Mouse (Mus musculus) kidney, postnatal 25 days (tissue): ENCODE results near the gene Nop56.

Source experiments
- DNase-seq, 2 experiments: peaks; one replicate each; pipeline ENCODE4 v3.0.0; 2021; ENCODE audit warnings: mixed read lengths in 2 of 2

The Nop56 gene

DNA sequence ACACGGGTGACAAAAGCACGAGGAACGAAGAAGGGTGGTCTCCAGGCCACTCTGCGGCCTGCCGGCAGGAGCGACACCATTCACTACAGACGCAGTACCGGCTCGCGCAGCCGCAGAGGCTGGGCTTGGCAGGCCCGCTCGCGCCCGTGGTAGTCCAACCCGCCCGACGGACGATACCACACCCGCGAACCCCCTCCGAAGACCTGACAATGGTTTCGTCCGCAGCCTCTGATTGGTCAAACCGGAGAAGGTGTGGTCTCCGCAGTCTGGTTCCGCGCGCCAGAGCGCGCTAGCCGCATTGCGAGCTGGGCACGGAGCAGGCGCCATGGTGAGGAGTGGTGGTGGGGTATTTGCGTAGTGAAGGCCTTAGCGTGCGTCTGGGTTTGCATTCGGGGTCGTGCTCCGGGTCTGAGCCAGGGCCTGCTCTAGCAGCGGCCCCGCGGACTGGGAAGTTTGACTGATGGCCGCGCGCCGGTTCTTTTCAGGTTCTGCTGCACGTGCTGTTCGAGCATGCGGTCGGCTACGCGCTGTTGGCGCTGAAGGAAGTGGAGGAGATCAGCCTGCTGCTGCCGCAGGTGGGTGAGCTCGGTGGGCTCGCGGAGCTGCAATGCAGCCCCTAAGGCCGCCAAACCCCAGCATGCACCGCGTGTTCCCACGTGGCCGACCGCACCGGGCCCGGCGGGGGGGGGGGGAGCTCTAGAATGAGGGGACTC, at the start of gene Nop56:
TSS of gene Nop56 (plus strand) at position 282 of the 713 bp plus-strand sequence.
- peak; percentile 98 to 99 for DNase-seq

DNA sequence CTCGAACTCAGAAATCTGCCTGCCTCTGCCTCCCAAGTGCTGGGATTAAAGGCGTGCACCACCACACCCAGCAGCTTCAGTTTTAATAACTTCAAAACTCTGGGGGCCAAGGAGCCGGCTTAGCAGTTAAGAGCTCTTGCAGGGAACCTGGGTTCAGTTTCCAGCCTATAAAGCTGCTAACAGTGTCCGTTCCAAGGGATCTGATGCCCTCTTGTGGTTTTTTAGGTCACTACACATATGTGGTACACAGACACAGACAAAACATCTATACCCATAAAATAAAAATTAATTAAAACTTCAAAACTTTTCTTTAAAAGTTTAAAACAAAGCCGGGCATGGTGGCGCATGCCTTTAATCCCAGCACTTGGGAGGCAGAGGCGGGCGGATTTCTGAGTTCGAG, 27.3 kb upstream of the Nop56 start:
- DNase-seq = peak in 1 of 2 experiments; percentile 45

DNA sequence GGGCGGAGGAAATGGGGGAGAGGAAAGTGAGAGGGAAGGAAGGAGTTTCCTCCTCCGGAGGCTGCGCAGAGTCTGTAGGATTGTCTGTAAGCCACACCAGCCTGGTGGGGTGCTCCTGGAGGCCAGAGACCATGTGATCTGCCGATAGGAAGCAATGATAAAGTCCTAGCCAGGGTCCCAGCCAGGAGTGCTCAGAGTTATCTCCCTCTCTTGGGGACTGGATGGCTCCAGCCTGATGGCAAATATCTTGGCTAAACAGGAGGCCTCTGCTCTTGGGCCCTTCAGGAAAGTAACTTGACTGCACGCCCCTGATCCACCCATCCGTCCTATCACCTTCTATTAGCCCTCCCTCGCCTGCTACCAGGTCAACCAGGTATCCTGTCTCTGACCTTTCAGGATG, 26.0 kb upstream of the Nop56 start:
- no peak for DNase-seq

DNA sequence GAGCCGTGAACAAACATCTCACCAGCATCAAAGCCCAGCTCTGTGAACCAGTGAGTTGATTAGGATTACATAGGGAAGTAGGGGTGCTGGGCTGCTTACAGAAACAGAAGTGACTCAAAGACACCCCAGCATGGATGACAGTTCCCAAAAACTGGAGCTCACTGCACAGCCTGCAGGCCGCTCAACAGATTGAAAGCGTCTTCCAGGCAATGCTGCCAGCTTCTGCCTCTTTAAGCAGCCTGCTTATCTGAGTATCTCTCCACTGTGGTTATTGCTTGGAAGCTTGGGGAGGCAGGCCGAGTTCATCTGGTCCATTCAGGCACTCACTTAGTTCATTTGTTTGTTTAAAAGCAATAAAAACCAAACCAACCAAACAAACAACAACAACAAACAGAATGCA, 17.5 kb upstream of the Nop56 start:
- DNase-seq = no peak

DNA sequence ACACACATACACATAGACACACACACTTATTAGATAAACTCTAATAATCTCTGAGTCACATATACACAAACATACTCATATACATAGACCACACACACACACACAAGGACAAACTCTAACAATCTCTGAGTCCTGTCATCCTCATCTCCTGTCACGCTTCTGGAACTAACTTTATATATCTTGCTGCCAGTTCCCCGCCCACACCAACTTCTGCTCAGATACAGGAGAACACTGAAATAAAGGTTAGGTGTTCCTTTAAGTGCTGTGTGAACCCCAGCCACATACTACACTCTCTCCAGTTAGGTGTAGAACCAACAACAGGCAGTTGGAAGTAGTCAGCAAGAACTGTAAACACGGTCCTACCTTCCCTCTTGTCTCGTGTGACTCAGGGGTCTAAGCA, 13.4 kb upstream of the Nop56 start:
- no peak for DNase-seq

DNA sequence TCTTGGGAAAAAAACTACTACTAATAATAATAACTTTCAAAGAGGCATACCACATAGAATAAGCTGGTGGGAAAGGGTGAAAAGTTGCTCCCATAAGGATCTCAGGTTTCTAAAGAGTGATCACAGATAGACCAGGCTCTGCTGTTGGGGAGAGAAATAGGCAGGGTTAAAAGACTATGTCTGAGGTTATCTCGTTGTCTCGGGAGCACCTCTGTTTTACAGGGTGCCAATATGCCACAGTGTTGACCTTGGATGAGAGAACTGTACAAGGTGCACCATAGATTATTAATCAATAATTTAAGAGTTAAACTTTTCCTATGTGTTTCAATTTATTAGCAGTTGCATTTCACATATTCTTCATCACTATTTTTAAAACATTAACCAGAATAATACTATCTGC, 12.3 kb upstream of the Nop56 start:
- DNase-seq = no peak

DNA sequence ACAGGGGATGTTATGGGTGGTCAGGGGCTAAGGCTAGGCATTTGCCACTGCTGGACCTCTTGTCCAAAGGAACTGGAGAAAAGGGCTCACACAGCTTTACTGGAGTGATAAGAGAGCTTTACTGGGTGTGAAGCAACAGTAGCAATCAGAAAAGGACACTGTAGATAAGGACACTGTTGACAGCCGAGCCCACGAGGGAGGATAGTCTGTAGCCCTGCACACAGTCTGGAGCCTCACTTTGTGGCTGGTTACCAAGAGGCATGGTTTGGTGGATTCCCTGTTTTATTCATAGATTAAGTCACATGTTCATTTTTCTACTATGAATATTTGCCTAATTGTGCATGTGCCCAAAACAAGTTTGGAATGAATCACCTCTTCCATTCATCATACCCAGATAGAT, 11.8 kb upstream of the Nop56 start:
- DNase-seq = no peak

DNA sequence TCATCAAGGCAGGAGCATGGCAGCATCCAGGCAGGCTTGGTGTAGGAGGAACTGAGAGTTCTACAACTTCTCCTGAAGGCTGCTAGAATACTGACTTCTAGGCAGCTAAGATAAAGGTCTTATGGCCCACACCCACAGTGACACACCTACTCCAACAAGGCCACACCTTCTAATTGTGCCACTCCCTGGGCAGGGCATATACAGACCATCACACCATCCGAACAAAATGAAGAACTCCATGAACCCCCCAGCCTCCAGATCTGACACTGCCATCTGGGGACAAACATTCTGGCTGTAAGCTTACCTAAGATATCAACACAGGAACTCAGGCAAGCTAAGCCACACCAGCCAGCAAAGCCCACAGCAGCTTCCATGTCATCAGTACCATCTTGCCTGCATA, 8.7 kb upstream of the Nop56 start:
- DNase-seq = no peak

DNA sequence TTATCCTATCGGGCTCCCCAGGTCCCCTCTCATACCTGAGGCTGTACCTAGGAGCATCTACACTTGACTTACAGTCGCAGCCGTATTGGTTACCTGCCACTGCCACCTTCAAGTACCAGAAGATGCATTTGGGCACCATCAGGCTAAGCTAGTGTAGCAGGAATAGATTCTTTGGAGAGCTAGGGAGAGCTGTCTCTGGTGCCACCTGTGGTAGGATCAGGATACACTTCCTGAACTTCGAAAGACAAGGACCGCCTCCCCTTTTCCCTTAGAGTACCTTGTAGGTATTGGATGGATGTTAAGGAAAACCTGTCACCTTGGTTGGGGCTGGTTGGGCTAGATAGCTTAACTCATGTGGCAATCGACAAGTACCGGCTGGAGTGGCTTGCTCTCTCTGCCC, 6.2 kb upstream of the Nop56 start:
- no peak for DNase-seq

DNA sequence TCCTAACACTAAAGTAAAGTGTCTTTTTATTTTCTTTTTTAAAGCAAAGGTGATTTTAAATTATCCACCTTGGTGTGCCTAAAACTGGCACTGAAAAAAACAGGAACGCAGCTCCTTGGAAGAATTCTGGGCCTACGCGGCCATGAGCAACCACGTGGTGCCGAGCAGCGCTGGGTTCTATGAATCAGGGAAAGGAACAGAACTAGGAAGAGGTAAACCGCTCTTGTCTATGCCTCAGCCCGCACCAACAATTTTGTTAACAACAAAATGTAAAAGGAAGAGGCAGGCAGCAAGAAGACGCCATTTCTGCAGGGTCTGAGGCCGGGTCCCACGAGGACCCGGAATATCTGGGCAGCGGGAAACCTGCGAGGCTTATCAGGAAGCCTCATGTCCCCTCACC, 498 bp upstream of the Nop56 start:
- peak in 1 of 2 experiments; percentile 16 for DNase-seq

DNA sequence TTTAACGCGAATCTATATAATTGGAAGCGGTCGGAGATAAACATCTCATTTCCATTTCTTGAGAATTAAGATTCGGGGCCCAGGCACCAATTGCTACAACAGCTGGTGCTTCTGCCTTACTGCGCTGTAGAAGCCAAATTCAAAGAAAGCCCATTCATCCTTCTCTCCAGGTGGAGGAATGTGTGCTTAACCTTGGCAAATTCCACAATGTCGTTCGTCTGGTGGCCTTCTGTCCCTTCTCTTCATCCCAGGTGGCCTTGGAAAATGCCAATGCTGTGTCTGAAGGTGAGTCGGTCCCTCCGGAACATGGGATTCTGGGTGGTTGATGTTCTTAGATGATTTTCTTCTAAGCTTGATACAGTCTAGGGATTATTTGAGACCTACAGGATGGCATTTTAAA, 632 bp downstream of the Nop56 start:
- DNase-seq = no peak

DNA sequence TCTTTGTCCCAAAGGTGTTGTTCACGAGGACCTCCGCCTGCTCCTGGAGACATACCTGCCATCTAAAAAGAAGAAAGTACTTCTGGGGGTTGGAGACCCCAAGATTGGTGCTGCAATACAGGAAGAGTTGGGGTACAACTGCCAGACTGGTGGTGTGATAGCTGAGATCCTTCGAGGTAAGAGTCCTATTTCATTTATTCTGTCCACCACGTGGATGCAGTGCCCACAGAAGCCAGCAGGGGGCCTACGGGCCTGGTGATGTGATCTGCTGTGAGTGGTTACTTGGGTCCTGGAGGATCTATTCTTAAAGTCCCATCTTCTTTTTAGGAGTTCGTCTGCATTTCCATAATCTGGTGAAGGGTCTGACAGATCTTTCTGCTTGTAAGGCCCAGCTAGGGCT, 1.4 kb downstream of the Nop56 start:
- DNase-seq = peak; percentile 57 to 71

DNA sequence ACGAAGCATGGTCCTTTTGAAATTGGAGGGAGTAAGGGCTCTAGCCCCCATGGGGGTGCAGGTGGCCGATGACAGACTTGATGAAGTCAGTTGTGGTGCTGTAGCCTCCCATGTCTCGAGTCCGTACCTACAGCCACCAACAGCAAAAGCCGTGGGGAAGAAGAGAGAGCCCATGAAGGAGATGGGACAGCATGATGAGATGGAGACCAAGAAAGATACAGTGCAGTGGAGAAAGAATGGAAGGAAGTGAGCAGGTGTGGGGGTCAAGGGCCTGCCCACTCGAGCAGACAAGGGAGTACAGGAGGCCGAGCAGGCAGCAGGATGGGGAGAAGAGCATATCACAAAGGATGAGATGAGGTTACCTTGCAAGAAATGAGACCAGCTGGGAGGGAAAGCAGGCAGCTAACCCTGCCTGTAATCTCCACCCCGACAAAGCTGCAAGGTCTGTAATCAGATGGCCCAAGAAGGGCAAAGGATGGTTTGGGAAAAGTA, 5.4 kb downstream of the Nop56 start:
- DNase-seq = no peak

DNA sequence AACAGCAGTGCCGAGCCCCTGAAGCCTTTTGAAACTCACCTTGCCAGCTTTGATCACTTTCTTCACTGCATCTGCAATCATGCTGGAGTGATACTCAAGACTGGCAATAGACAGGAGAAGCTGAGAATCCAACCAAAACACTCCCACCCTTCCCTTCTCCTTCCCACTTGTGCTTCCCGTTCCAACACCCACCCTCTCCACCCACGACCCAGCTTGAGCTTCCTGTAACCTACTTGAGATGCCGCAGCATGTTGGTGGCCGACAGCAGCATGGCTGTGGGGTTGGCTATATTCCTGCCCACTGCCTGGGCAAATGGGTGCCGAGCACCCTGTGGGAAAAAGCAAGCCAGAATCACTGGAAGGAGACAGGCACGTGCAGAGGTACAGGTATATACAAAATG, 6.0 kb downstream of the Nop56 start:
- no peak for DNase-seq

DNA sequence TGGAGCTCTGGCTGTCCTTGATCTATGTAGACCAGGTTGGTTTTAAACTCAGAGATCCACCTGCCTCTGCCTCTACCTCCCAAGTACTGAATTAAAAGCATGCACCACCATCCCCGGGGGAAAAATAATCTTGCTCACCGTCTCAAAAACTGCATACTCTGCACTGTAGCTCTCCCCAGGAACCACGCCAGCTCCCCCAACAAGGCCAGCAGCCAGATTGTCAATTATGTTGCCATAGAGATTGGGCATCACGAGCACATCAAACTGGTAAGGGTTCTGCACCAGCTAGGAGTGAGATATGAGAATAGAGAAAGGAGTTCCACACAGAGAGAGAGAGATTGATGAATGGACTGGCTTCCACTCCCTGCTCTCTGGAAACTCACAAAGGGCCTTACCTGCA, 6.6 kb downstream of the Nop56 start:
- no peak for DNase-seq

DNA sequence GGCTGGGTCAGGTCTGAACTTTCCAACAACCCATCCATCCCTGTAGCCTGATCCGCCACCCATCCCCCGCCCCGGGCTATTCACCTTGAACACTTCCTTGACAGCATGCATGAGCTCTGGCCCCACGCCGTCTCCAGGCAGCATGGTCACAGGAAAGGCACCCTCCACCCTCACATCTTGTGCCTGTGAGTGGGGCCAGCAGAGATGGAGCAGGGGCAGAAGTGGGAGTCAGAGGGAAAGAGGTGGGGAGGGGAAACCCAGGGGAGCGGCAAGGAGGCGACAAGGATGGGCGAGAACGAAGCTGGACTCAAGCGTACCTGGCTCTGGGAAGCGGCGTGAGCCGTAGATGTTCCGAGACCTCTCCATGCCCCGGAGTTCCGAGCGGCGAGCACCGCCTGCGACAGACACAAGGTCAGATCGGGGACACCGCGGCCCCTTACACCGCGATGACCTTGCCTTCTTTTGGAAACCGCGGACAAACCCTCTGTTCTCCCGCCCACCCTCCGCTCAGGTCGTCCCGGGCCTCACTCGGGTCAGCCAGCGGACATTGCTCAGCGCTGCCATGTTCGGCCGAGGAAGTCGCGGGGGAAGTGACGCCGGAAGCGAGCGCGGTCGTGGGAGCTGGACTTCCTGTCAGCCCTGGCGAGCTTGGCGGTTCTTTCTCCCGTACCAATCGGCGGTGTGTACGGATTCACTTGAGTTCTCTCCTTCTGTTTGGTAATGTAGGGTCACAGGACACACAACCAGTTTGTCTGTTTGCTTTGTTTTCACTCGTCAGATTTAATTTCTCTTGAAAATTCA, 9.8 kb downstream of the Nop56 start, which contains the start of gene Idh3b:
TSS of gene Idh3b (minus strand) at position 694 of the 801 bp plus-strand sequence.
- peak; percentile 92 to 95 for DNase-seq

DNA sequence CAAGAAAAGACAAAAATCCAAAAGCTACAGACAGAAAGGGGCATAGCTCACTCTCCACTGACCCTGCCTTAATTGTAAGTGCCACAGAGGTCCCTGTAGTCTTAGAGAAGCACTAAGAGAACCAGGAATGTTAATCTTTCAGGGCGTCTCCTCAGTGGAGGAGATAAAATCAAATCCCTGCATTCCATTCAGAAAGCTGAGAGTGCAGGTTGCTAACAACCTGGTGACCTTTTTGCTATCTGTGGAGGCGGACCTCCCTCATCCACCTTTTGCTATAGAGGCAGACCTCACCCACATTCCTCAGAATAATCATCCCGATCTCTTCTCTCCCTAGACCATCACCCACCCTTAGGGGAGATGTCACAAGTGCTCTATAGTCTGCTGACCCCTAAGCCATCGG, 14.9 kb downstream of the Nop56 start:
- DNase-seq = no peak

DNA sequence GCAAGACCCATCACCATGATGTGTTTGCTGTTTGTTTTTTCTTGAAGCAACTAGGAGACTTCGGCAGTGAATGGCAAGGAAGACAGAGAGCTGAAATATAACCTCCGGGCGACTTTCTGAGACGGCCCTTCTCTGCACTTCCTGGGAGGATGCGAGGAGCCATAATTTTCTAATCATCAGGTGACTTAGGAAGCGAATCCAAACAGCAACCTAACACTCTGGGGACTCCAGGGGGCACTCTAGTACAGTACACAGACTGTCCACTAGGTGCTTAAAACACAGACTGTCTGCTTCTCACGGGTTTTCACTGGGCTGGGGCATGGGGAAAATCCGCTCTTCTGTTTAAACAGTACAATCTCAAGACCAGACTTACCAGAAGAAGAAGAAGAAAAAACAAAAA, 17.2 kb downstream of the Nop56 start:
- DNase-seq = peak; percentile 75 to 86

DNA sequence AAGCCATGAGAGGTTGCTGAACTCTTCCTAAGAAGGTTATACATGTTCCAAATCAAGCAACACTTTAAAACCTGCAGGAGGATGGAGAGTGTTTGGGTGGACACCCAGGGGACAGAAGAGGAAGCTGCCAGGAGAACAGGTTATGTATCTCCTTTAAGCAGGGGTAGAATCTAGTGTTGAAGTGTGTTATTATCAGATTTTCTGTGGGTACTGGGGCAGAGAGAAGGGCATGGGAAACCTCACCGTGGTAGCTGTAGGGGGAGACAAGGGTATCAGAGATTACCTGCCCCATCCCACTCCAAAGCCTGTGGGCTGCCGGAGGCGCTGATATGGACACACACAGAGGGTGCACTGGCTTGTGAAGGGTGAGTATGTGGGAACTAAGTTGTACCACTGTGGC, 18.8 kb downstream of the Nop56 start:
- no peak for DNase-seq

DNA sequence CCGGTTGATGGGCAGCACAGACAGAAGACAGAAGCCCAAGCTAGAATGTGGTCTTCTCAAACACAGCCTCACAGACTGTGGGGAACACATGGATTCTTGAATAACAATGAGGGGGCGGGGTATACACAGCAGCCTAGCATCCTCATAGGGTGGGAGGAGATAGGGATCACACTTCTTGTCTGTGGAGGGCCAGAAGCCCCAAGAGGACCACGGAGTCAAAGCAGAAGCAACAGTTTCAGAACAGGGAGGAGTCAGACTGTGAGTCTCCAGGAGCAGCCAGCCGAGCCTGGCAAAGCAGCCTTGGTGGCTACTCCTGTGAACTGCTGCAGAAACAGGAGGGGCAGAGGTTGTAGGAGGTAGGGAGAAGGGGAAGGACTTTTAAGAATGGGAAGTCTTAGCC, 19.3 kb downstream of the Nop56 start:
- DNase-seq = no peak

DNA sequence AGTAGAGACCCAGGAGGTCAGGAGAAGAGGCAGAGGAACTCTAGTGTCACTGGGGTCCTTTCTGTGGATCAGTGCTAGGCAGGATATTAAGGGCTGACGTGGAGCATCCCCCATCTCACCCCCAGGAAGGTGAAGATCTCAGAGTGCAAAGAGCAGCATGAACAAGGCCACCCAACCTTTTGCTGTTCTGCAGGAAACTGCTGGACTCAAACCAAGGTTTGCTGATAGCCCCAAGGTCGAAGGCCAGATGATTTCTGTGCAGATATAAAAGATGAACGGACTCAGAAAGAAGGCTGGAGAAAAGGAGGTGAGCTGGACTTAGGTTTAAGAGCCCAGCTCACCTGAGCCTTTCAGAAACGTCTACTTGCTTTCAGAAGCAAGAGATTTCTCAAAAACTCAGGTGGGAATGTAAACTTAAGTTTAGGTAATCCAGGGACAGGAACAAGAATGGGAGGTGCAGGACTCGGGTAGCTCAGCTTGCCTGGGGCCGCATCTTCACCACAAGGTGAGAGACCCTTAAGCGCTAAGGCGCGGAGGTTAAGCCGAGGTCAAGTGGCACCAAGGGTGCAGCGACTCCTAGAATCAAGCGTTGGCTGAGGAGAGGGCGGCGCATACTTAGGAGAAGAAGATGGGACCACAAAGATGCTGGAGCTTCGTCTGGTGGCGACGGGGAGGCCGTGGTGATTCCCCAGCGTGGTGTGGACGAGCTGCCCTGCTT, 20.1 kb downstream of the Nop56 start:
- peak in 1 of 2 experiments; percentile 6 for DNase-seq

DNA sequence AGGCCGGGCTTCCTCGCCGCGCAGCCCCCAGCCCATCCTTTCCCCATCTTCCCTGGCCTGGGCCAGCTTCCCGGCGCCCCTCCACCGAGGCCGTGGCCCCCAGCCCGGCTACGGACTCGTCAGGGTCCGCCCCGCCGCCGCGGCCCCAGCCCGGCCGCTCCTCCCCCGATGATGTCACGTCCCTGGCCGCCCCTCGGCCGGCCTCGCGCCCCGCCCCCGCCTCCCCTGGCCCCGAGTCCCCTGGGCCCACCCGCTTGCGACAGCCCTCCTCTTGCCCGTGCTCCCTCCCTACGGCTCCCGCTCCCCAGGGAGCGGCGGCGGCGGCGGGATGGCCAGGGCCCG, 20.7 kb downstream of the Nop56 start, which contains the start of gene Ebf4:
TSS of gene Ebf4 (plus strand) at position 234 of the 342 bp plus-strand sequence.
- DNase-seq = peak; percentile 49 to 66

DNA sequence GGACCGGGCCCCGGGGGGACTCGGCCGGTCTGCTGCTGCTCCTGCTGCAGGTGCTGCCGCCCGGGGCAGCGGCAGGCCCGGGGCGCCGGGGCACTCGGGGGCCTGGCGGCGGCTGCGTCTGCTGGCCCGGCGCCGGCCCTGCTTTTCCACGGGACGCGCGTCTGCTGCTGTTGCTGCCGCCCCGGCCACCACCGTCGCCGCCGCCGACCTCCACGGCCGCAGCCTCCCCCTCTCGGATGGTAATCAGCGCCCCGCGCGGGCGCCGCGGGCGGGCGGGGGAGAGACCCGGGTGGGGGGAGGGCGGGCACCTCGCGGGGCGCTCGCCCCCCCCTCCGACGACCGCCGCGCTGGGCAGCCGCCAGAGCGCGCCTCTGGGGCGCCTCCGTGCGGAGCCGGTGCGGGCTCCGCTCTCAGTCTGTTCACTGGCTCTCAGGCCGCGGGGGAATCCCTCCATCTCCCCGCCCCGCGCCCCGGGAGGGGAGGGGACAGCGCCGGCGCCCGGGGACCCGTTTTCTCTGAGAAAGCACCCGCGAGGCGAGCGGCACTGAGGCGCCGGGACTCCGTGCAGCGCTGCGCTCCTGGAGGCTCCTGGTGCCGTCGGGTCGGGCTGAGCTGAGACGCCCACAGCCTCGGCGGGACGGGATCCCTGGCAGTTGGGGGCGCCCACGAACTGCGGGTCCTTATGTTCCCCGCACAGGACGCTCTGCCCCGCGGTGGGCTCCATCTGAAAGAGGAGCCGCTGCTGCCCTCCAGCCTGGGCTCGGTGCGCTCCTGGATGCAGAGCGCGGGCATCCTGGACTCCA, 21.3 kb downstream of the Nop56 start:
- DNase-seq = peak; percentile 25 to 49
